Mouse (Mus musculus) G1E (cell line): ENCODE results near the gene Gm10097. TPM values are rescaled to one million over a fixed set of nuclear protein-coding genes. Genes with fewer than 3 reads are reported as not detected.

ENCODE experiments used
- ATAC-seq: 2 replicates; pipeline ENCODE4 v1.8.0; 2016; ENCODE audit warnings: mild to moderate bottlenecking; ENCODE audit not compliant: insufficient number of reproducible peaks, poor library complexity, low FRiP score, severe bottlenecking; ENCODE audit errors: extremely low read depth
- DNase-seq: peaks from one replicate; pipeline ENCODE4 v3.0.0; 2012; ENCODE audit warnings: low spot score
- H3K27me3 ChIP-seq: 2 replicates; pipeline ENCODE4 v1.6.1; 2012; ENCODE audit warnings: mild to moderate bottlenecking, low read length, inconsistent platforms; ENCODE audit not compliant: insufficient read depth
- H3K36me3 ChIP-seq: replicated peaks from 2 replicates; pipeline ENCODE3; 2012; ENCODE audit warnings: mild to moderate bottlenecking, inconsistent platforms
- H3K4me1 ChIP-seq: 2 replicates; pipeline ENCODE4 v1.6.1; 2012; ENCODE audit warnings: low read depth, low read length, inconsistent platforms, mixed read lengths; ENCODE audit not compliant: insufficient read depth
- H3K4me3 ChIP-seq: 2 replicates; pipeline ENCODE4 v1.5.1; 2012; ENCODE audit warnings: low read depth, mild to moderate bottlenecking, inconsistent platforms, low read length, moderate library complexity, mixed read lengths
- H3K9me3 ChIP-seq: replicated peaks from 2 replicates; pipeline ENCODE4 v1.6.1; 2012; ENCODE audit warnings: inconsistent platforms
- CTCF ChIP-seq: IDR thresholded peaks from 2 replicates; pipeline ENCODE4 v1.5.1; 2012; ENCODE audit warnings: low read depth, low read length, inconsistent platforms, mixed read lengths
- GATA1 ChIP-seq: IDR thresholded peaks from 2 replicates; pipeline ENCODE4 v1.6.1; 2012; ENCODE audit warnings: borderline replicate concordance, low read length, inconsistent platforms, mixed read lengths
- GATA2 ChIP-seq: IDR thresholded peaks from 2 replicates; pipeline ENCODE4 v1.6.1; 2012; ENCODE audit warnings: low read depth, low read length, inconsistent platforms, borderline replicate concordance
- POLR2AphosphoS5 ChIP-seq: IDR thresholded peaks from 2 replicates; pipeline ENCODE4 v1.6.1; 2012; ENCODE audit warnings: low read depth, low read length, inconsistent platforms; ENCODE audit not compliant: insufficient replicate concordance
- TAL1 ChIP-seq: conservative IDR thresholded peaks from 2 replicates; pipeline ENCODE4 v1.6.1; 2012; ENCODE audit warnings: low read depth, low read length, inconsistent platforms, mixed read lengths
- polyA plus RNA-seq: library from polyadenylated mRNA; stranded (reverse); fragments of >175 nt; gene quantifications from 2 replicates; pipeline ENCODE4 v1.2.3, GENCODE M21; 2012
- total RNA-seq, 2 experiments: library from RNA; stranded (forward) in 1 of 2; stranded (reverse) in 1 of 2; fragments of 200-1000 nt in 1 of 2; fragments of >200 nt in 1 of 2; fragmentation: Nextera tagmentation in 1 of 2; gene quantifications; 2 replicates each; pipeline ENCODE4 v1.2.3; 2014 to 2017

The Gm10097 gene
- total RNA-seq (2014; fragmentation: Nextera tagmentation) (not detected in 2 replicates), total RNA-seq (2017) (0.06 and 0.27 TPM in 2 replicates), polyA plus RNA-seq (not detected in 2 replicates)

DNA sequence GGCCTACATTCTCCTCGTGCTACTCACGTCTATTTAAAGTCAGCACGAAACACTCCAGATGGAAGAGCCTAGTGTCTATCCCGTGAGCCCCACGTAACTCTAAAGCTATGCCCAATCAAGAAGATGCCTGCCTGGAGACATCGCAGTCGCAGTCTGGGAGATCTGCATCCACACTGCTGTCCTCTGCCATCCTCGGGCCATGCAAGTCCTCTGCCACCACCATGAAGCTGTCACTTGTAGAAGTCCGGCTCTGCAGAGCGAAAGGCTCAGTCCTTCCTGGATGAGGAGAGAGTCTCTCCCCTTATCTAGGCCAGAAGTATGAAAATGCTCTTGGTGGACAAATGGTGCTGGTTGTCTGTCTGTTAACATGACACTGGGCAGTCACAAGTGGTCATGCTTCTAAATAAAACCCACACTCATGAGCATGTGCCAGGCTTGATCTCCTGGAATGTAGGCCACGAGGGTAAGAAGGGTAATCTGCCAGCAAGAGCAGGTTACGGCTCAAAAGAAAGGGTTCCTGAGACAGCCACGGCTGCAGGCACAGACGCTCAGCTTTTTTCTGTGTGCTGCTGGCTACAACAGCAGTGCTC is at the start of gene Gm10097:
Gene Gm10097 (plus strand): TSS at position 517 of the 590 bp plus-strand sequence.
- ATAC-seq: no peak
- Histone ChIP-seq H3K9me3 (no peaks in the 10 kb centered on the region), H3K27me3 (no peaks in the 10 kb centered on the region), H3K36me3 (peaks cover 27% of the 10 kb centered on the region), H3K4me1 (no peaks in the 10 kb centered on the region), H3K4me3 (no peak within 1 kb of the TSS)
- TF ChIP-seq GATA2: no peak
- no peak for TF ChIP-seq GATA1
- no peak for DNase-seq

DNA sequence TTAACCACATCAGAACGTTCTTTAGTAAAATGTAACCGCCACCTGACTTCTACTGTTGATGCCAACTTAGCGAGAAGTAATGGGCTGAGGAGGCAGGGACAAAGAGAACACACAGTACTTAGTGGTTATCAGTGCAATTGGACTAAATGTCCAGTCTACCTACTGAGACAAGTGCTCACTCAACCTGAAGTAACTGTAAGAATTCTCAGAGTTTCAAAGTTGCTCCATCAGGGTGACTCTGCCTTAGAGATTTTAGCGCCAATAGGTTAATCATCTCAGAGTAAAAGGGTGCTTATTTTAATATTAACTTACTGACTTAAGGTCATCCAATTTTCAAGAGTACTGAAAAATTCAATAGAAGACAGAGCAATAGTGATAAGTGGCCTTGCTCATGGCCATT is 43.1 kb upstream of the Gm10097 start:
- H3K27me3 ChIP-seq: no peaks in the 10 kb centered on the region
- H3K36me3 ChIP-seq: peaks cover 11% of the 10 kb centered on the region
- ATAC-seq: no peak
- H3K9me3 ChIP-seq: no peaks in the 10 kb centered on the region
- H3K4me1 ChIP-seq: no peaks in the 10 kb centered on the region
- H3K4me3 ChIP-seq: no peak overlapping the region
- no peak for TF ChIP-seq POLR2AphosphoS5
- no peak for TF ChIP-seq TAL1
- no peak for TF ChIP-seq GATA1
- no peak for TF ChIP-seq CTCF
- TF ChIP-seq GATA2: no peak
- DNase-seq: no peak

DNA sequence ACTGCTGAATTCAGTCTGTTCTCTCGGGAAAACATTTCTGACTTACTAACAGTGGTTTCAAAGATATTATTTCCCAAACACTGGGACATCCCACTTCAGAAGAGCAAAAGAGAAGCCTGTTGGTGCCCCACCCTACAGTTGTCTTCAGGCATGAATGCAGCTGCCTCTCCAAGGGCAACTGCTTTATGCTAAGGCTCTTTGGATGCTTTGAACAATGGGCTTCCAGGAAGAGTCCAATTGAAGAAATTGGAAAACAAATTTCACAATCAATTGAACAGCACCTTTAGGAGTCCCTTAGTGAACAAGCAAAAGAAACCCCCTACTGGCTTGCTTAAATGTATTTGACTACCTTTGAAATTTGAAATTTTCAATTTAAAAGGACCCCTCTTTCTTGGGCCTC is 41.8 kb upstream of the Gm10097 start:
- H3K4me1 ChIP-seq: no peaks in the 10 kb centered on the region
- DNase-seq: no peak
- TF ChIP-seq GATA2: no peak
- TF ChIP-seq TAL1: no peak
- no peak for TF ChIP-seq POLR2AphosphoS5
- no peak for TF ChIP-seq CTCF
- no peak for TF ChIP-seq GATA1

DNA sequence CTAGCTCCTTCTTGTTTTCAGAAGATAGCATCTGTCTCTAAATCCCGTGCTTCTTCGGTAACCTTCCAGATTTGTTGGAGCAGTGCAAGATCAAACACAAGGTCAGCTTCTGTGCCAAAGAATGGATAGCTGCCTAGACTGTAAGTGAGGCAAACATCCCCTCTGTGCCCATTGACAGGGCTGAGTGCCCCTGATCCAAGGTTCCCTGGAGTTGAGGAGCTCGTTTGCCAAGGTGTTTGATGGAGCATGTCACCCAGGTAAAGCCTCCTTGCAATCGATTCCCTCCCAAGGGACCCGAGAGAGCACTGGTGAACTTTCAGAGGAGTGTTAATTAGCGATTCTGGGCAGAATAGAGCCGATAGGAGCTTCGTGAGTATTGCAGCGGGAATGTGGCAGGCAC is 40.7 kb upstream of the Gm10097 start:
- DNase-seq: no peak

More for the DNA sequence above, 41.8 kb upstream of the Gm10097 start:
- no peaks in the 10 kb centered on the region for H3K27me3 ChIP-seq
- ATAC-seq: no peak
- no peak overlapping the region for H3K4me3 ChIP-seq
- no peaks in the 10 kb centered on the region for H3K9me3 ChIP-seq
- H3K36me3 ChIP-seq: peaks cover 13% of the 10 kb centered on the region

DNA sequence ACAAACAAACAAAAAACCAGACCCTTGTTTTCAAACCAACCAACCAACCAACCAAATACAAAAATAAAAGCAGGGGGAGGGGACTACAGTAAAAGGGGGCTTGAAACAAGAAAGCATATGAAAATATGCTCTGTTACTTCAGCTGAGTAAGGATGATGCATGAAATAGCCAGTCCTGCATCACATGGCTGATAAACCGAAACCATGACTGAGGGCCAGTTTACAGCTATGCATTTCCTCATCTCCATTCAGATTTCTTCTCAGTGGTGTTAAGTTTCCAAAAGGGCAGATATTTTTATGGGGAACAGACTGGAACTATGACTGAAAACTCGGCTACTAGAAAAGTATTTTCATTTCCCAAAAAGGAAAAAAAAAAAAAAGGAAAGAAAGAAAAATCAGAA is 39.8 kb upstream of the Gm10097 start:
- H3K4me1 ChIP-seq: no peaks in the 10 kb centered on the region
- H3K9me3 ChIP-seq: no peaks in the 10 kb centered on the region
- no peak for TF ChIP-seq GATA1
- TF ChIP-seq POLR2AphosphoS5: no peak
- TF ChIP-seq TAL1: no peak
- TF ChIP-seq GATA2: no peak
- no peak for TF ChIP-seq CTCF
- no peak overlapping the region for H3K4me3 ChIP-seq
- no peak for ATAC-seq
- no peaks in the 10 kb centered on the region for H3K27me3 ChIP-seq
- peaks cover 20% of the 10 kb centered on the region for H3K36me3 ChIP-seq
- no peak for DNase-seq

More for the DNA sequence above, 40.7 kb upstream of the Gm10097 start:
- Histone ChIP-seq H3K9me3 (no peaks in the 10 kb centered on the region), H3K4me1 (no peaks in the 10 kb centered on the region), H3K36me3 (peaks cover 18% of the 10 kb centered on the region), H3K27me3 (no peaks in the 10 kb centered on the region), H3K4me3 (no peak overlapping the region)
- TF ChIP-seq GATA2: no peak
- no peak for TF ChIP-seq CTCF
- no peak for TF ChIP-seq POLR2AphosphoS5
- TF ChIP-seq GATA1: no peak
- TF ChIP-seq TAL1: no peak
- ATAC-seq: no peak

DNA sequence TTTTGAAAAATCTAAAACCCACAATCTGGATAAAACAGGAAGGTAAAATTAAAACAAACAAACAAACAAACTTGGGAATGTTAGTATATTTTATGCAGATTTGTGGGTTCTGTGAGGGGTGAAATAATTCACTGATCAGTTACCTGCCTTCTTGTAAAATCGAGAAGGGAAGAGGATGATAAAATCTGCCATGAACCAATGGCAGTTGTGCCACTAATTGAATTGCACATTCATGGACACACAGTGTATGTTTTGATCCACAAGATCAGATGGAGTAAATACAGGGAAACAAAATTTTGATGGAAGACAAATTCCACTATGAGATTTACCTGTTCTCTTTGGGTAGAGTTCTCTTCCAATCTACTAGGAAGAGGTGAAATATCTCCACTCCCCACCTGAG is 39.1 kb upstream of the Gm10097 start:
- Histone ChIP-seq H3K27me3 (no peaks in the 10 kb centered on the region), H3K4me3 (no peak overlapping the region), H3K36me3 (peaks cover 20% of the 10 kb centered on the region), H3K4me1 (no peaks in the 10 kb centered on the region), H3K9me3 (no peaks in the 10 kb centered on the region)
- no peak for ATAC-seq
- no peak for DNase-seq
- TF ChIP-seq POLR2AphosphoS5: no peak
- TF ChIP-seq CTCF: no peak
- no peak for TF ChIP-seq GATA2
- TF ChIP-seq TAL1: no peak
- no peak for TF ChIP-seq GATA1
